Mouse (Mus musculus) heart, postnatal 14 days (tissue): ENCODE measurements around the gene Farp1. TPM values are rescaled to one million over a fixed set of nuclear protein-coding genes. Genes with fewer than 3 reads are reported as not detected.
"Not testable (repeated sequence)": the region's sequence is repeated elsewhere in the genome, so short reads cannot be mapped to it uniquely, and the experiment has no call there.

Source experiments
- DNase-seq, 2 experiments: peaks; one replicate each; pipeline ENCODE4 v3.0.0; 2021 to 2022
- intact Hi-C: fragments of 180-260 bp; cut with DNase I; formaldehyde crosslinking; loops from one replicate; pipeline ENCODE4 v1.15.1; 2025
- total RNA-seq, 2 experiments: library from RNA; stranded (reverse); gene quantifications; 2 replicates each; pipeline ENCODE4 v1.2.3; 2021

Gene Farp1
- total RNA-seq, 2 experiments from 2014 or later: 16.5 to 17.7 TPM

DNA sequence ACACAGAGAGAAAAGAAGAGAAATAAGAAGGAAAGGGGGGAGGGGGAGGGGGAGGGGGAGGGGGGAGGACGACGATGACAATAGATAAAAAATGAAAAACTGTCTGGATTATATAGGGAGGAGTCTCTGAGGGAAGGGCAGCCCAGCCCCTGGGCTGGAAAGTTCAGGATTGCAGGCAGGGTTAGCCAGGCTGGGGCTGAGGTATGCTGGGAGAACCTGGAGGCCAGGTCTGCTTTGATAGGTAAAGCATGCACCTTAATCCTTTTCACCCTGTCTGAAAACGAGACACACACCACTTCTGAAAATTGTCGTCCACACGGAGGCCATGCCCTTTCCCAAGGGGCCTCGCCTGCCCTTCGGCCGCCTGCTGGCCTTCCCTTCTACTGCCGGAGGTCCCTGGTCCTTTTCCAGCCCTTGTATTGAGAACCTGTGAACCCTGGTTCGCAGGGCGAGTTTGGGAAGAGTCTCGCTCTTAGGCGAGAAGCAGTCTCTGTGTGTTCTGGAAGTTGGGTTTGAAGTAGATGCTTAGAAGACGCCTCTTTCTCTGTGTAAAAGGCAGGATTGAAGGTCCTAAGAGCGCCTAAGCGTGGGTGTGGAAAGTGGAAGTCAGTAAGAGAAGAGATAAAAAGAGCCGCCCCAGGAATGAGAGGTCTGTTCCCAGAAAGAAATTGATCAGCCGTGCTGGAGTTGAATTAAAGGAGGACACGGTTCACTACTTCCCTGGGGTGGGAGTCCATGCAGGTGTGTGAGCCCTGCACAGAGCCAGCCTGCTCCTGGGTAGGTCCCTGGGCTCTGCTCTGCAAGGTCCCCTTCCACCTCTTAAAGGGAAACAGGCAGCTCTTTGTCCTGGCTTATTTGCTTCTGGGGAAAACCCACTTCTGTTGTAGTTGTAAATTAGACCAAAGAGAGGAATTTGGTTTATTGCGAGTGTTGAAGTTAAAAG is 94.1 kb downstream of the Farp1 start:
- intact Hi-C loops: no loop called here
- DNase-seq: no peak

- intact Hi-C loops, DNase-seq: not testable (repeated sequence)
Observed at GRCm38 (mm10) chr14:121130351-121130750, 95.4 kb downstream of the Farp1 start.

DNA sequence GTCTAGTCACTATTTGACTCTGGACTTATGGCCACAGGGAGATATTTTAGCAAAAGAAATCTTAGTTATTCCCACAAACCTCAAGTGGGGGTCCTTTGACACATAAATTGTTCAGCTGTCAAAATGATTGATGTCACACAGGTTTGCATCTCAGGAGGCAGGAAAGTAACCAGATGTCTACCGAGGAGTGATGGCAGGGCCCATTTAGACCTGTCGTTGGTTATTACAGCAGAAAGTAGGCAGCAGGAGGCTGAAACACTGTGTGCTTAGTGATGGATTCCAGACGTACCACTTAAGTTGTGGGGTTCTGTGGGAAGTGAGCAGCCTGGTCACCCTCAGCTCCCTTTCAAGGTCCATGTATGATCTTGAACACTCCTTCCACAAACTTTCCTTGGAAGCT is 99.4 kb downstream of the Farp1 start:
- intact Hi-C loops: no loop called here
- no peak for DNase-seq

DNA sequence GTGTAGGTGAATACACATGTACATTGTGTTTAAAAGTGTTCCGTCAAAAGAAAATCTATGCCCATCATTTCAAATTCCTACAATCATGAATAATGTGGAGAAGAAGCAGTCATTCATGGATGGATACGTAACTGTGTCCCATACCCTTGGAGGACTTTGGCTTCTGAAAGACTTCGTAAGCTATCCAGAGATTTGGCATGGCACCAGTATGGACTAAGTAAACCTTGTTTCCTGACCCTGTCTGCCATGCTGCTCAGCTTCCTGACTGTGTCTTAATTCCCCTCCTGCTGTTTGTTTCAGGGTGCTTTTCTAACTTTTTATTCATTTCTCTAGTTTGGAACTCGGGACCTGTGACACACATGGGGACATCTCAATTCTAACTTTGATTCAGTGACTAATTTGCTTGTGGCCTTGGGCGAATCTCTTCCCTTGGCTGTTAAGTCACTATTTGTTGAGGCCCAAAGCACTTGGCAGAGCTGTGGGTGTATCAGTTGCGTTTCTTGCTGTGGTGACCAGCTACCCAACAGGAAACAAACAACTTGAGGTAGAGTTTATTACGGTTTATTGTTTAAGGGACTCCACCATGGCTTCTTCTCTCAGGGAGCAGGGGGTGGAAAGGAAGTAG is 108.9 kb downstream of the Farp1 start:
- DNase-seq: no peak
- intact Hi-C loops: no loop called here

DNA sequence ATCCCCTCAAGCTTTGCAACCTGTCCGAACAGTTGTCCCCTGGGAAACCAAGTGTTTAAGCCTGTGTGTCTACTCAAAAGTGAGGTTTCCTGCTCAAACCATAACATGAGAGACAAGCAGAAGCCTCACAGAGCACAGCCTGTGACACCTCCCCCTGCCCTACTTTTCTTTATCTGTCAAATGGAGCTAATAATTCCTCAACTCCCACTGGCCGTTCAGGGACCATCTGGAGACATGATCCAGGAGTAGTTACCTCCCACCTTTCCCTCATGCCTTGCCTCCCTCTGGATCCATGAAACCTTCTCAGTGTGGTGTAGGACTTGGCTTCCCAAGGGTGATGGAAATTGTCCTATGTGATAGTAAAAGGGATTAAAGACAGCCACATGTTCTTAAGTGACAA is 109.5 kb downstream of the Farp1 start:
- no peak for DNase-seq
- intact Hi-C loops: no loop called here

- intact Hi-C loops: no loop called here
- no peak for DNase-seq
Observed at GRCm38 (mm10) chr14:121145291-121145690, 110.3 kb downstream of the Farp1 start.

DNA sequence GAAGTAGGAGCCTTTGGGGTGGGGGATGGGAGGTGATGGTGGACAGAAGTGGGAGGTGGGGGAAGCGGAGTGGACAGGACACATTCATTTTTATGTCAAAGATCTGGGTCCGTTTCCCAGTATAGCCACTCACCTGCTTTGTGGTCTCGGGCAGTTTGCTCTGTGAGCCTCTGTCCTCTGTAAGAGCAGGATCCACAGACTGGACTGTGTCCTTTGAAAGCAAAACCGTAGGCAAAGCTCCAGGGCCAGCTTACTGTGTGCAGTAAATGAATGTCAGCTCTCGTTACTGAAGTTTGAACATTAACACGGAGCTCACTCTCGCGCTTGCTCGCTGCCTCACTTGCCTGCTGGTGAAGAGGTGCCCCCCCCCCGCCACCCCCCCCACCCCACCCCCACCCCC is 110.7 kb downstream of the Farp1 start:
- peak; percentile 19 to 42 for DNase-seq
- intact Hi-C loops: no loop called here

GRCm38 (mm10) chr14:121146213-121146612 is 111.2 kb downstream of the Farp1 start:
- DNase-seq: no peak
- intact Hi-C loops: no loop called here

DNA sequence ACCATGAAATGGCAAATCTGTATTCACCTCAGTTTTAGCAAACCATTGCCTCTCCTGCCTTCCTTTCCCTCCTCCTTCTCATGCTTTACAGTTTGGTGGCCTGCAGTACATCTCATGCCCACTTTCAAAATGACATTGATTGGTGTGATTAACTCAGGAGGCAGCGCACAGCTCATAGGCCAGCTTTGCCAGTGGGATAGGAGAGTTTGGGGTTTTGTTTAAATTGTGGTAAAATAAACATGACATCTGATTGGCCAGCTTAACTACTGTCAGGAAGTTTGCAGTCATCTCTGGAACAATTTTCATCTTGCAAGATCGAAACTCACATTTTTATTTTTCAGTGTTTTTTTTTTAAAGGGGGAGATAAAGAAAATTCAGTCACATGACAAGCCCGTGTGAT is 112.0 kb downstream of the Farp1 start:
- intact Hi-C loops: no loop called here
- DNase-seq: no peak

DNA sequence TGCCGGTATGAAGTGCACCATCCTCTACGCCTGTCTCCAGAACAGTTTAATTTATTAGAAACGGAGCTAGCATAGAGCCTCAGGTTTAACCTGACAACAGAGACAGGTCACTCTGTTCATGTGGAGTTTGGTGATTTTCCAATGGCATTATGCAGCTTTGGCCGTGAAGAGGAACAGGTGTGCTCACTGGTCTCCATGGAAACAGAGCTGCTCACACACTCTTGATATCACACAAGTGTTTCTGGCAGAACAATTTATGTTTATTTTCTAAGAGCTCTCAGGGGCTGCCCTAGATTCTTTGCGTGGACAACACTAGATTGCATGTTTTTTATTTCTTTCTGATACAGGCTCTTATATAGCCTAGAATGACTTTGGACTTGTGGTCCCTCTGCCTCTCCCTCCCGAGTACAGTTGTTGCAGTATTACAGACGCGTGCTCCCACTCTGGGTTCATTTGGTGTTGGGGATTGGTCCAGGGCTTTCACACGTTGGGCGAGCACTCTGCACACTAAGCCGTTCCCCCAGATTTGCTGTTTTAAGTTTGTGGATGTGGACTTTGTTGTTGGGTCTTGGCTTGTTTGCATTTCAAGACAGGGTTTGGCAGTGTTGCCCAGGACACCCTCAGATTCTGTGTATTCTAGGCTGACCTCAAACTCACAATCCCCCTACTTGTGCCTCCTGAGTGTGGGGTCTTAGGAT is 113.2 kb downstream of the Farp1 start:
- DNase-seq: no peak
- intact Hi-C loops: no loop called here

DNA sequence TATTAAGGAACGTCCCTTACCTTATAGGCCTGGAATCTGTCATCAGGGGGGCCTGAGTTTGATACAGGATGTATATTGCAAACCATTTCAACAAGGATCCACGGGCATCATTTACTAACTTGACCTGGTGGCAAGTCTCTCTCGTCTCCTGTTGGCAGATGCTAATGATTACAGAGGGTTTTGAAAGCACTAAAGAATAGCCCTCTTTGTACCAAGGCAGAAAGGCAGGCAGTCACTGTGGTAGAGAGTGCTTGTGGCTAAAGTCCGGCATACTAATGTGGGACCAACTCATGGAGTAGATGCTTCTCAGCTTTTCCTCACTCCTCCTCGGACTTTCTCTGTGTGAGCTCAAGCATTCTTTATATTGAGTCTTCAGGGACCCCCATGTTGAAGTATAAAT is 115.0 kb downstream of the Farp1 start:
- intact Hi-C loops: no loop called here
- no peak for DNase-seq

- intact Hi-C loops: no loop called here
- no peak for DNase-seq
Observed at GRCm38 (mm10) chr14:121151837-121152236, 116.8 kb downstream of the Farp1 start.

DNA sequence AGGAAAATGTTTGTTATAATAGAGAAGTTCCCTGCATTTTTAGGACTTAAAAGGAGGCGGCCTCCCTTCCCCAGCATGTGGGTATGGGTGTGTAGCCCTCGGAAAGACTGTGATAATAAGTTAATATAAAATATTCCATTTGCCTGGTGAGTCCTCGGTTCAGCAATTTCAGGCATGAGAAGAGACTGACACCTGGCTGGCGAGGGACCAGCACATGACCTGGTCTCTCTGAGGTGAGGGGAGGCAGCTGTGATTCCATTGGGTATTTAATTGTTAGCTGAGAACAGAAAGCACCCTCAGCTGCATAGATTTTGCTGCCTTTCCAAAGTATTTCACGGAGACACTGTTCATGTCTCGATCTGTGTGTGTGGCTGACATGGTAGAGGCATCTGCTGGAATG is 117.8 kb downstream of the Farp1 start:
- intact Hi-C loops: no loop called here
- no peak for DNase-seq

DNA sequence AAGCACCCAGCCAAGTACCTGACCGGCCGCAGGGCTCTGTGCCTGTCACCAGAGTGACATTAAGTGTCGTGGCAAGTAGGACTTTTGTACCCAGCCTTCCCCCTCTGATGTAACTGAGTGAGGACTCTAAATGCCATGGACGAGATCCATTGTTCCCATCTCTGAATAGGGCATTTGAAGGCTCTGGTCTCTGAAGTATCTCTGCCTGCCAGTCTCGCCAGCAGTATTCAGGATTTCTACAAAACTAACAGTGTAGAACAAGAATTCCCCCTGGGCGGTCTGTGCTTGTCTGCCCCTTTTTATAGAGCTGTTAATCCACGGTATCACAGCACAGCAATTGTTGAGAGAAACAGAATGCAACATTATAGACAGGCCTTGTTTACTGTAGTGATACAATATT is 118.3 kb downstream of the Farp1 start:
- intact Hi-C loops: no loop called here
- no peak for DNase-seq

GRCm38 (mm10) chr14:121155173-121155572 is 120.2 kb downstream of the Farp1 start:
- intact Hi-C loops: no loop called here
- DNase-seq: no peak

DNA sequence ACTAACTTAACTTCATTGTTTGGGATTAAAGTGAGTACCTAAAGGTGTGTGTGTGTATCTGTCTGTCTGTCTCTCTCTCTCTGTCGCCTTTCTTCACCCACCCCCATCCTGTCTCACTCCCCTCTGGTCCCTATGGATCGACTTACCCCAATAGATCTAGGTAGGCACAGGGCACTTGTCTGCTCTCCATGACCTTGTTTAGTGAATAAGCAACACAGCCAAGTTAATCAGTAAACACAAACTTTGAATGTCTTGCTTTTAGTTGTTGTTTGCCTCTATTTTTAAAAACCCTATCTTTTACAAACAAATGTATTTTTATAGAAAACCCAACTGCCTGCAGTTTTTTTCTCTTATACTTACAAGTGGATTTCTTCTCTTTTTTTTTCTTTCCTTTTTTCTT is 123.6 kb downstream of the Farp1 start:
- intact Hi-C loops: no loop called here
- DNase-seq: no peak

- intact Hi-C loops: no loop called here
- DNase-seq: no peak
Observed at GRCm38 (mm10) chr14:121162822-121163221, 127.8 kb downstream of the Farp1 start.

- intact Hi-C loops: loop anchor here (2.0 kb wide), 1 partner anchor 28 kb away; no protein-coding TSS in a partner anchor
- DNase-seq: no peak
Observed at GRCm38 (mm10) chr14:121164866-121165265, 129.9 kb downstream of the Farp1 start.

GRCm38 (mm10) chr14:121165408-121166037 is 130.5 kb downstream of the Farp1 start:
- intact Hi-C loops: loop anchor here (2.0 kb wide), 1 partner anchor 29 kb away; no protein-coding TSS in a partner anchor
- peak in 1 of 2 experiments; percentile 40 for DNase-seq

DNA sequence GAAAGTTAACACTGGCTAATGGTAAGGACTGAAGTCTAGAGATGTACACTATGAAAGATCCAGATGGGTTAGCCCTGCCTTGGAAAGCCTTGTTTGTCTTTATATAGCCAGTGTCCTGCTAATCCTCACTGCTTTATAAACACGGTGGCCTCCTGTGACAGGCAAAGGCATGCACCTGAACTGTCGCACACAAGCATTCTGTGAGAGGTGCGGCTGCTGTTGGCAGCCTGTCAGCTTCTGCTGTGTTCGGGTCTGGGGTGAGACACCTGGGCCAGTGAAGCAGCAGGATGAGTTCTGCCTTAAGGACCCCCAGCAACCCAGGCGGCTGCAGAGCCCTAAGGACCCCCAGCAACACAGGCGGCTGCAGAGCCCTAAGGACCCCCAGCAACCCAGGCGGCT is 131.0 kb downstream of the Farp1 start:
- intact Hi-C loops: no loop called here
- DNase-seq: no peak

DNA sequence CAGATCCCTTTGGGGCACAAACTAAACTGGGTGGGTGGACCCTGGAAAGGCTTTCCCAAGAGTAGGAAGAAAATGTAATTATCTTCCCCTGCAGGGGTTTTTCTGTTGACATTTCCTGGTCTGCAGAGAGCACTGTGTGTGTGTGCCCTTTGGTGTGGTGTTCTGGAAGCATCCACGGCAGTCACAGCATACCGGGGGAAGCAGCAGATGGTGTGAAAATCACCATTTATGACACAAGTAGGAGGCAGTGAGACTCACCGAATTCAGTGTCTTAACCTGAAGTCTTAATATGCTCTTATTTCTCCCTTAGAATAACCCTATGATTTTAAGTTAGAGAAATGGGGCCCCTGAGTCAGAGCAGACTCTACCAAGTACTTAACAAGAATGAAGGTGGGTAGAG is 133.7 kb downstream of the Farp1 start:
- intact Hi-C loops: no loop called here
- no peak for DNase-seq
